Mouse (Mus musculus) urinary bladder, postnatal 10 days (tissue): ENCODE measurements around the gene Yap1.
"Not testable (repeated sequence)": the region's sequence is repeated elsewhere in the genome, so short reads cannot be mapped to it uniquely, and the experiment has no call there.

Experiments
- DNase-seq: peaks from one replicate; pipeline ENCODE4 v3.0.0; 2022; ENCODE audit warnings: low spot score

Yap1 gene

GRCm38 (mm10) chr9:7913953-7914352 lies 90.4 kb downstream of the Yap1 start:
- DNase-seq, result no peak

GRCm38 (mm10) chr9:7907351-7907985 lies 96.9 kb downstream of the Yap1 start:
- no peak for DNase-seq

GRCm38 (mm10) chr9:7906564-7906963 lies 97.8 kb downstream of the Yap1 start:
- DNase-seq, result no peak

- DNase-seq, result no peak
Measured at GRCm38 (mm10) chr9:7903825-7904224, 100.6 kb downstream of the Yap1 start.

GRCm38 (mm10) chr9:7903262-7903661 lies 101.1 kb downstream of the Yap1 start:
- no peak for DNase-seq

GRCm38 (mm10) chr9:7902311-7902710 lies 102.1 kb downstream of the Yap1 start:
- DNase-seq, result no peak

- DNase-seq, result no peak
Measured at GRCm38 (mm10) chr9:7900965-7901364, 103.4 kb downstream of the Yap1 start.

- no peak for DNase-seq
Measured at GRCm38 (mm10) chr9:7897502-7897901, 106.9 kb downstream of the Yap1 start.

- not testable (repeated sequence) for DNase-seq
Measured at GRCm38 (mm10) chr9:7891796-7892195, 112.6 kb downstream of the Yap1 start.

GRCm38 (mm10) chr9:7891177-7891576 lies 113.2 kb downstream of the Yap1 start:
- no peak for DNase-seq

GRCm38 (mm10) chr9:7884346-7884745 lies 120.0 kb downstream of the Yap1 start:
- DNase-seq, result no peak

- no peak for DNase-seq
Measured at GRCm38 (mm10) chr9:7882304-7882865, 122.0 kb downstream of the Yap1 start.
